Mouse (Mus musculus): Measurements from ENCODE around the gene Zfp541. TPM values are rescaled to one million over a fixed set of nuclear protein-coding genes. Genes with fewer than 3 reads are reported as not detected.

The Zfp541 gene
- under 1 TPM; 0.46 to 0.50 TPM for total RNA-seq (2021)
- long read RNA-seq, experiment 1 = 0 reads
- long read RNA-seq, experiment 2 = 0 reads

GRCm38 (mm10) chr7:16061219-16062098 is at the start of gene Zfp541:
Zfp541 (plus strand) TSS chr7:16061814.
- no peak for DNase-seq (ENCODE audit: low spot score in 2 of 2)

DNA sequence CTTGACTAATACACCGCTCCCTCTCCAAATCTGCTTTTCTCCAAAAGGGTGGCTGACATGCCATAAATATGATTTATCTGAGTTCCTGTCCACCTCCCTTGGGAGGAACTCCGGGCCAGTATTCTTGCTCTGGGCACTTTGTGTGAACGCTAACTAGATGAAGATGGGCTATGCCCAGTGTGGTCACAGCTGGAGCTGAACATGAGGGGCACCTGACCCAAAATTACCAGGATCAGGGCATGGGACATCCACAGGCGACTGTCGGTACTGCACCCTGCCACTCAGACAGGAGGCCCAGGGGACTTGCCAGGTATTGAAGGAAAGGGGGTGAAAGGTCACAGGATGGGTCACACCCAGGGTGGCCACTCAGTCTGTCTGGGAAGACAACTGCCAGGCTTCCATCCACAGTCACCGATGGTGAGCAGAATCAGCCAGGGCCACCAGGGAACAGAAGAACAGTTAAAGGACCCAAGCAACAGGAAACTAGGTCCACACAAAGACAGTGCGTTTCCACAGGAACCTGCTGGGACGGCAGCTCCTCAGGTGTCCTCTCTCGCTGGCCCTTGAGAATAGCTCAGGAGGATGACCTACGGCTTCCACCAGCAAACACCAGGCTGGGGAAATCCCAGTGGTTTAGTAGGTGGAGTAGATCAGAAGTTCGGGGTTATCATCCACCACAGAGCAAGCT is 48.9 kb upstream of the Zfp541 start:
- DNase-seq (ENCODE audit: low spot score in 2 of 2) = no peak

- no peak for DNase-seq (ENCODE audit: low spot score in 2 of 2)
These were observed 47.8 kb upstream of the Zfp541 start for GRCm38 (mm10) chr7:16013722-16014275.

- no peak for DNase-seq (ENCODE audit: low spot score in 2 of 2)
These were observed 47.0 kb upstream of the Zfp541 start for GRCm38 (mm10) chr7:16014521-16015175.

DNA sequence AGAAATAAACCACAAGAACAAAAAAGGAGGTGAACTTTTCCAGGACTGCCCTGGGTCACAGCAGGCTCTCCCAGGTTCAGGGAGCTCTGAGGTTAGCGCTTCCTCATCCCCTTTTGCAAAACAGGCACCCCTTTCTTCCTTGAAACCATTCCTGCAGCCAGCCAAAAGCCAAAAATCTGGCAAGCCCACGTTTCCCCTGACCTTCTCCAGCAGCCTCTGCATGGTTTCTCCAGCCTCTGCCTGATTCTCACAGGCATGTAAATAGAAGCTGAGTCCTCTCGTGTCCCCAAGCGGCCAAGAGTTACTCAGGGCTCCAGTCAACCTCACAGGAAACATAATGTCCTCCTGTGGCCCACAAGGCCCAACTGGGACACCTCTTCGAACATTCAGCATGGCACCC is 46.2 kb upstream of the Zfp541 start:
- no peak for DNase-seq (ENCODE audit: low spot score in 2 of 2)

- no peak for DNase-seq (ENCODE audit: low spot score in 2 of 2)
These were observed 43.4 kb upstream of the Zfp541 start for GRCm38 (mm10) chr7:16018016-16018810.

GRCm38 (mm10) chr7:16019256-16020094 is 42.1 kb upstream of the Zfp541 start:
- DNase-seq (ENCODE audit: low spot score in 2 of 2) = no peak

- DNase-seq (ENCODE audit: low spot score in 2 of 2) = no peak
These were observed 36.9 kb upstream of the Zfp541 start for GRCm38 (mm10) chr7:16024603-16025222.

GRCm38 (mm10) chr7:16028102-16028927 is 33.3 kb upstream of the Zfp541 start:
- DNase-seq (ENCODE audit: low spot score in 2 of 2) = peak in 1 of 2 experiments; percentile 24

GRCm38 (mm10) chr7:16031072-16031471 is 30.5 kb upstream of the Zfp541 start:
- DNase-seq (ENCODE audit: low spot score in 2 of 2) = no peak

- DNase-seq (ENCODE audit: low spot score in 2 of 2) = no peak
These were observed 28.6 kb upstream of the Zfp541 start for GRCm38 (mm10) chr7:16033059-16033458.

- no peak for DNase-seq (ENCODE audit: low spot score in 2 of 2)
These were observed 27.8 kb upstream of the Zfp541 start for GRCm38 (mm10) chr7:16033580-16034461.

GRCm38 (mm10) chr7:16036972-16037371 is 24.6 kb upstream of the Zfp541 start:
- no peak for DNase-seq (ENCODE audit: low spot score in 2 of 2)

DNA sequence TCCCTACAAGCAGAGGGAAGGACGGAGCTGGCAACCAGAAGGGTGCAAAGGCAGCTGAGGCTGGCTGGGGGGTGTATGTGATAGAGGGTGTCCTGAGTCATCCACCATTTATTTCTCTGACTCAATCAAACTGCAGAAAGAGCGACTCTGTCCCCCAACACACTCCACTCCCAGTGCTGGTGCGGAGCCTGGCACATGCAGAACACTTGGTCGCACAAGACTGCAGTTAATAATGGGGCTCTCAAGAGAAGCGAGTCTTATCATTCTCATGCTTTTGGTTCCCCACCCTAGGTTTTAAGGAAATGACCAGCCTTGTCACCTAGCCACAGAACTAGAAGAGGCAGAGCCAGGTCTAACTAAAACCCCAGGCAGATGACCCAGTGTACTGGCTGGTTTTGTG is 22.3 kb upstream of the Zfp541 start:
- DNase-seq (ENCODE audit: low spot score in 2 of 2) = no peak

DNA sequence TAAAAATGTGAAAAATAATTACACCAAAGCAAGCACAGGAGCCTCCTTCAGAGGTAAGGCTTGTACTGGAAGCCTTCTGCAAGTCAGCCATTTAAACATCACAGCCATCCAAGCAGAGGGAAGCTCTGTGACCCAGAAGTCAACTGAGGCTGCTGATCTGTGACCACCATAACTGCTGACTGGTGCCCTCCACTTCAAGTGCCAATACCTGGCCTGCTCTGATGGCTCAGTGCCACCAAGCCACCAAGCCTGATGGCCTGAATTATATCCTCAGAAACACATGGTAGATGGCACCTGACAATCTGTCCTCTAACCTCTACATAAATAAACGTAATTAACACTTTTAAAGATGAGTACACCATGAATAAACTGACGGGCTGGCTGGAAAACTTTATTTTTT is 20.4 kb upstream of the Zfp541 start:
- DNase-seq (ENCODE audit: low spot score in 2 of 2) = no peak

- no peak for DNase-seq (ENCODE audit: low spot score in 2 of 2)
These were observed 18.5 kb upstream of the Zfp541 start for GRCm38 (mm10) chr7:16042850-16043775.

Measured in layer of hippocampus, postnatal 14 days (tissue).